Mouse (Mus musculus): Measurements from ENCODE around the gene Dnm3.

- TF ChIP-seq POLR2A (IDR thresholded peaks at IDR 0.05; ENCODE audit: insufficient read depth, low read length) = no peak
- TF ChIP-seq CTCF (IDR thresholded peaks at IDR 0.05; ENCODE audit: low read depth, low read length) = no peak
- TF ChIP-seq EP300 (IDR thresholded peaks at IDR 0.05; ENCODE audit: insufficient read depth, low read depth, low read length) = no peak
These were observed 321.0 kb downstream of the Dnm3 start for GRCm38 (mm10) chr1:162156873-162157272.
